Mouse (Mus musculus) kidney, postnatal 25 days (tissue): Measurements from ENCODE around the gene Zfp882.
A peak's percentile ranks its signal among the peaks of the same experiment; 100 is the strongest.
"Not testable (repeated sequence)": the region's sequence is repeated elsewhere in the genome, so short reads cannot be mapped to it uniquely, and the experiment has no call there.

Experiments used
- DNase-seq, 2 experiments: peaks; one replicate each; pipeline ENCODE4 v3.0.0; 2021; ENCODE audit warnings: mixed read lengths in 2 of 2

The Zfp882 gene

GRCm38 (mm10) chr8:71908309-71909261, at the start of gene Zfp882, which contains the start of gene Zfp617:
TSS of gene Zfp882 (plus strand) at chr8:71908608.
TSS of gene Zfp617 (plus strand) at chr8:71908635.
- DNase-seq: peak; percentile 92 to 94

GRCm38 (mm10) chr8:71861551-71861950, 46.9 kb upstream of the Zfp882 start:
- DNase-seq: peak in 1 of 2 experiments; percentile 41

GRCm38 (mm10) chr8:71862038-71862437, 46.4 kb upstream of the Zfp882 start:
- not testable (repeated sequence) for DNase-seq

GRCm38 (mm10) chr8:71881618-71882274, 26.7 kb upstream of the Zfp882 start, which contains the start of gene Zfp709:
TSS of gene Zfp709 (plus strand) at chr8:71882019.
- peak; percentile 63 to 85 for DNase-seq

- DNase-seq: not testable (repeated sequence)
Measured at GRCm38 (mm10) chr8:71900666-71901065, 7.7 kb upstream of the Zfp882 start.

GRCm38 (mm10) chr8:71903084-71903483, 5.3 kb upstream of the Zfp882 start:
- not testable (repeated sequence) for DNase-seq

GRCm38 (mm10) chr8:71906809-71907208, 1.6 kb upstream of the Zfp882 start:
- DNase-seq: no peak

- DNase-seq: no peak
Measured at GRCm38 (mm10) chr8:71907798-71908257, 580 bp upstream of the Zfp882 start.

GRCm38 (mm10) chr8:71912286-71912685, 3.9 kb downstream of the Zfp882 start:
- no peak for DNase-seq

GRCm38 (mm10) chr8:71922567-71923401, 14.4 kb downstream of the Zfp882 start:
- DNase-seq: peak; percentile 96 to 99

- no peak for DNase-seq
Measured at GRCm38 (mm10) chr8:71925791-71926190, 17.4 kb downstream of the Zfp882 start.

- DNase-seq: peak; percentile 2 to 52
Measured at GRCm38 (mm10) chr8:71926551-71926950, 18.1 kb downstream of the Zfp882 start.

- DNase-seq: no peak
Measured at GRCm38 (mm10) chr8:71927779-71928178, 19.4 kb downstream of the Zfp882 start.

GRCm38 (mm10) chr8:71938037-71938436, 29.6 kb downstream of the Zfp882 start:
- DNase-seq: not testable (repeated sequence)

GRCm38 (mm10) chr8:71940293-71941208, 32.1 kb downstream of the Zfp882 start:
- no peak for DNase-seq

GRCm38 (mm10) chr8:71941776-71942175, 33.4 kb downstream of the Zfp882 start:
- no peak for DNase-seq

GRCm38 (mm10) chr8:71948624-71949023, 40.2 kb downstream of the Zfp882 start:
- DNase-seq: no peak

- peak; percentile 100 for DNase-seq
Measured at GRCm38 (mm10) chr8:71950482-71951221, 42.2 kb downstream of the Zfp882 start, which contains the start of gene Zfp961. TSS of gene Zfp961 (plus strand) at chr8:71951038.

- no peak for DNase-seq
Measured at GRCm38 (mm10) chr8:71951436-71952161, 43.2 kb downstream of the Zfp882 start.

GRCm38 (mm10) chr8:71952489-71952888, 44.1 kb downstream of the Zfp882 start:
- DNase-seq: no peak
